Mouse (Mus musculus) C2C12 (cell line): ENCODE measurements around the gene Jak2. TPM values are rescaled to one million over a fixed set of nuclear protein-coding genes. Genes with fewer than 3 reads are reported as not detected.
A peak's percentile ranks its signal among the peaks of the same experiment; 100 is the strongest.

Experiments used
- H3K27me3 ChIP-seq: one replicate; pipeline ENCODE4 v1.6.1; 2011; ENCODE audit not compliant: control insufficient read depth, insufficient read depth, insufficient read length
- H3K36me3 ChIP-seq: one replicate; pipeline ENCODE4 v1.6.1; 2011; ENCODE audit not compliant: control insufficient read depth, insufficient read depth
- H3K4me3 ChIP-seq: one replicate; pipeline ENCODE4 v1.5.1; 2011; ENCODE audit warnings: mild to moderate bottlenecking, control low read depth; ENCODE audit not compliant: poor library complexity, insufficient read depth, severe bottlenecking
- H3K79me2 ChIP-seq: one replicate; pipeline ENCODE4 v1.6.1; 2011; ENCODE audit not compliant: control insufficient read depth, insufficient read depth
- H3K79me3 ChIP-seq: one replicate; pipeline ENCODE4 v1.6.1; 2011; ENCODE audit warnings: low read depth, control low read depth
- H3ac ChIP-seq: one replicate; pipeline ENCODE3; 2011; ENCODE audit warnings: low read depth; ENCODE audit not compliant: control insufficient read depth, insufficient read length
- CEBPB ChIP-seq: IDR thresholded peaks from one replicate; pipeline ENCODE4 v1.6.1; 2011; ENCODE audit warnings: low read depth, mild to moderate bottlenecking, control low read depth, moderate library complexity
- CTCF ChIP-seq: IDR thresholded peaks from one replicate; pipeline ENCODE4 v1.5.1; 2011; ENCODE audit not compliant: control insufficient read depth, insufficient read depth, insufficient read length
- FOSL1 ChIP-seq: IDR thresholded peaks from one replicate; pipeline ENCODE4 v1.8.0; 2011; ENCODE audit warnings: mild to moderate bottlenecking, low read length; ENCODE audit not compliant: poor library complexity, insufficient read depth, severe bottlenecking
- MAX ChIP-seq: IDR thresholded peaks from one replicate; pipeline ENCODE4 v1.6.1; 2011; ENCODE audit warnings: mild to moderate bottlenecking, control low read depth
- MYOD1 ChIP-seq: IDR thresholded peaks from one replicate; pipeline ENCODE4 v1.6.1; 2011; ENCODE audit warnings: low read depth; ENCODE audit not compliant: control insufficient read depth, insufficient read length
- MYOG ChIP-seq: IDR thresholded peaks from one replicate; pipeline ENCODE4 v1.6.1; 2011; ENCODE audit not compliant: control insufficient read depth, insufficient read length; ENCODE audit errors: extremely low read depth
- USF1 ChIP-seq: IDR thresholded peaks from one replicate; pipeline ENCODE4 v1.6.1; 2011; ENCODE audit warnings: low read depth, mild to moderate bottlenecking, control low read depth, moderate library complexity
- polyA plus RNA-seq: library from polyadenylated mRNA; unstranded; fragments of >200 nt; fragmentation: generic; extraction: Trizol; gene quantifications from one replicate; pipeline ENCODE4 v1.2.1, GENCODE M21; 2012; ENCODE audit warnings: missing spikeins

The Jak2 gene
- polyA plus RNA-seq, 1 experiment: 4.3 TPM

- H3K36me3 ChIP-seq: peaks cover 54% of the 10 kb centered on the region
- no peaks in the 10 kb centered on the region for H3K79me3 ChIP-seq
- TF ChIP-seq CTCF (no peak), USF1 (no peak), MYOG (no peak), CEBPB (no peak), FOSL1 (no peak), MYOD1 (no peak)
- no peaks in the 10 kb centered on the region for H3K79me2 ChIP-seq
- no peaks in the 10 kb centered on the region for H3K27me3 ChIP-seq
- no peak overlapping the region for H3ac ChIP-seq
- no peak overlapping the region for H3K4me3 ChIP-seq
These were observed 27.4 kb downstream of the Jak2 start for GRCm38 (mm10) chr19:29278944-29279587.

DNA sequence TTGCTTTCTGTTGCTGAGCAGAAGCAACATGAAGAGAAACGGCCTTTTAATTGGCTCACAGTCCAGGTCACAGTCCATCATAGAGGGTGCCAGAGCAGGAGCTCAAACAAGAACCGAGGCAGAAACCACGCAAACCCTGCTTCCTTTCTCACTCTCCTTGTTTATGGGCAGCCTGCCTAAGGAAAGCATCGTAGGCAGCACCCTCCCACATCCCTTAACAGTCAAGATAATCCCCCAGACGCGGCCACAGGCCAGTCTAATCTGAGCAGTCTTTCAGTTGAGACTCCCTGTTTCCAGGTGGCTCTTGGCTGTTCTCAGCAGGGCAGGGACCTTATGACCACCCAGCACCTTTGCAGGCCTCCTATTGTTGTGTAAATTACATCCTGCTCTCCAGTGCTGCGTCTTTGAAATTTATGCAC, 33.8 kb downstream of the Jak2 start:
- TF ChIP-seq MAX: no peak
- no peak for TF ChIP-seq CEBPB
- TF ChIP-seq FOSL1: no peak
- no peak for TF ChIP-seq CTCF
- TF ChIP-seq USF1: no peak
- TF ChIP-seq MYOG: no peak
- TF ChIP-seq MYOD1: no peak
- Histone ChIP-seq H3K79me2 (no peaks in the 10 kb centered on the region), H3K27me3 (no peaks in the 10 kb centered on the region), H3K79me3 (no peaks in the 10 kb centered on the region), H3K4me3 (no peak overlapping the region), H3ac (no peak overlapping the region), H3K36me3 (peaks cover 35% of the 10 kb centered on the region)

DNA sequence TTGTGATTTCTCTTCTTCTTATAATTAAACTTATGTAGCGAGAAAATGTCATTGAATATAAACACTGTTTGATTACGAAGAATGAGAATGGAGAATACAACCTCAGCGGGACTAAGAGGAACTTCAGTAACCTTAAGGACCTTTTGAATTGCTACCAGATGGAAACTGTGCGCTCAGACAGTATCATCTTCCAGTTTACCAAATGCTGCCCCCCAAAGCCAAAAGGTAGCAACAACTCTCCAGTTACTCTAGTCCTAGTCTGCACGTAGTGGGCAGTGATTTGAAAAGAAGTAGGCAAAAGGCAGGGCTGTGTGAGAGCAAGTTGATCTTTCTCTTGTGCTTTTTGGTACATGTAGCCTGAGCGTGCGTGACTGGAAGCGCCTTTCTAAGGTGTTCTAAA, 36.2 kb downstream of the Jak2 start:
- peaks cover 52% of the 10 kb centered on the region for H3K36me3 ChIP-seq
- no peak overlapping the region for H3ac ChIP-seq
- TF ChIP-seq MYOG (no peak), MAX (no peak), CEBPB (no peak), CTCF (no peak), FOSL1 (no peak)
- H3K79me2 ChIP-seq: no peaks in the 10 kb centered on the region
- no peak overlapping the region for H3K4me3 ChIP-seq
- H3K79me3 ChIP-seq: no peaks in the 10 kb centered on the region
- H3K27me3 ChIP-seq: no peaks in the 10 kb centered on the region

- Histone ChIP-seq H3ac (no peak overlapping the region), H3K79me3 (no peaks in the 10 kb centered on the region), H3K36me3 (peaks cover 40% of the 10 kb centered on the region), H3K4me3 (no peak overlapping the region), H3K79me2 (no peaks in the 10 kb centered on the region), H3K27me3 (no peaks in the 10 kb centered on the region)
- TF ChIP-seq CEBPB (no peak), MYOD1 (no peak), MAX (no peak), USF1 (no peak), CTCF (no peak), MYOG (no peak), FOSL1 (no peak)
These were observed 39.9 kb downstream of the Jak2 start for GRCm38 (mm10) chr19:29291532-29291931.

DNA sequence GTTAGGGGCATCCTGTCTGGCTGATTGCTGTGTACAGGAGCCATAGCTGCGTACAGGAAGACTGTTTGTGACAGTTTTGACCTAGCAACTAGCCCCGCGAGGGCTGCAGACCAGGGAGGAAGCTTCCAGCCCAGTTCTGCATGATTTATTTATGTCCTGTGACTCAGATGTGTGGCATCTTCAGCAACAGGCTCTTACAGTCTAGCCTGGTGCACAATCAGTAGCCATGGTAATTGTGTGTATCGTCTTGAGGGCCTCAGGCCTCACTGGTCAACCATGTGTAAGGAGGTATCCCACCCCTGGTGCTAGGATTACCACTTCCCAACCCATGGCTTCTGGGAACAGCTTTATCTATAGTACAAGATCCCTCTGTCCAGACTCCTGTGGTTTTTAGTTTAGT, 40.9 kb downstream of the Jak2 start:
- Histone ChIP-seq H3ac (no peak overlapping the region), H3K79me2 (no peaks in the 10 kb centered on the region), H3K36me3 (peaks cover 41% of the 10 kb centered on the region), H3K27me3 (no peaks in the 10 kb centered on the region), H3K4me3 (no peak overlapping the region), H3K79me3 (no peaks in the 10 kb centered on the region)
- no peak for TF ChIP-seq MAX

GRCm38 (mm10) chr19:29294756-29295155, 43.1 kb downstream of the Jak2 start:
- Histone ChIP-seq H3K79me2 (no peaks in the 10 kb centered on the region), H3K27me3 (no peaks in the 10 kb centered on the region), H3K79me3 (no peaks in the 10 kb centered on the region), H3K4me3 (no peak overlapping the region), H3K36me3 (peaks cover 49% of the 10 kb centered on the region), H3ac (no peak overlapping the region)
- TF ChIP-seq CEBPB (no peak), MYOD1 (peak; percentile 94)
